Mouse (Mus musculus) lung, postnatal 36 days (tissue): Measurements from ENCODE around the gene Eif2ak1.
A peak's percentile ranks its signal among the peaks of the same experiment; 100 is the strongest.

Source experiments
- DNase-seq: peaks from one replicate; pipeline ENCODE4 v3.0.0; 2022; ENCODE audit warnings: mixed read lengths

Gene Eif2ak1

GRCm38 (mm10) chr5:143902111-143902510, 84.5 kb downstream of the Eif2ak1 start:
- DNase-seq: peak; percentile 20

GRCm38 (mm10) chr5:143903813-143904212, 86.2 kb downstream of the Eif2ak1 start:
- DNase-seq: no peak

GRCm38 (mm10) chr5:143906429-143906828, 88.8 kb downstream of the Eif2ak1 start:
- no peak for DNase-seq

- DNase-seq: no peak
Observed at GRCm38 (mm10) chr5:143908926-143909325, 91.3 kb downstream of the Eif2ak1 start.

- peak; percentile 99 for DNase-seq
Observed at GRCm38 (mm10) chr5:143909417-143910400, 92.1 kb downstream of the Eif2ak1 start, which contains the start of the genes Aimp2 and Pms2. Gene Aimp2, minus strand, starts transcription at chr5:143909847. Gene Pms2, plus strand, starts transcription at chr5:143909964.

GRCm38 (mm10) chr5:143916221-143916620, 98.6 kb downstream of the Eif2ak1 start:
- no peak for DNase-seq

- peak; percentile 87 for DNase-seq
Observed at GRCm38 (mm10) chr5:143917418-143917817, 99.8 kb downstream of the Eif2ak1 start.

GRCm38 (mm10) chr5:143918120-143918519, 100.5 kb downstream of the Eif2ak1 start:
- no peak for DNase-seq

- DNase-seq: no peak
Observed at GRCm38 (mm10) chr5:143924781-143925452, 107.3 kb downstream of the Eif2ak1 start.

- DNase-seq: no peak
Observed at GRCm38 (mm10) chr5:143927875-143928274, 110.3 kb downstream of the Eif2ak1 start, which contains the start of gene Gm42421. Gene Gm42421, plus strand, starts transcription at chr5:143928175.

- DNase-seq: no peak
Observed at GRCm38 (mm10) chr5:143929291-143929690, 111.7 kb downstream of the Eif2ak1 start.

GRCm38 (mm10) chr5:143930656-143931055, 113.1 kb downstream of the Eif2ak1 start:
- DNase-seq: no peak

GRCm38 (mm10) chr5:143931863-143932580, 114.4 kb downstream of the Eif2ak1 start:
- no peak for DNase-seq

- DNase-seq: peak; percentile 70
Observed at GRCm38 (mm10) chr5:143932831-143933230, 115.2 kb downstream of the Eif2ak1 start, which contains the start of gene Rsph10b. Gene Rsph10b, plus strand, starts transcription at chr5:143933035.

GRCm38 (mm10) chr5:143933414-143933813, 115.8 kb downstream of the Eif2ak1 start:
- no peak for DNase-seq

GRCm38 (mm10) chr5:143933875-143934274, 116.3 kb downstream of the Eif2ak1 start:
- no peak for DNase-seq

GRCm38 (mm10) chr5:143936156-143936555, 118.6 kb downstream of the Eif2ak1 start:
- no peak for DNase-seq

- DNase-seq: no peak
Observed at GRCm38 (mm10) chr5:143941588-143941987, 124.0 kb downstream of the Eif2ak1 start.

GRCm38 (mm10) chr5:143943231-143944125, 125.9 kb downstream of the Eif2ak1 start:
- DNase-seq: no peak

- DNase-seq: no peak
Observed at GRCm38 (mm10) chr5:143948361-143948760, 130.8 kb downstream of the Eif2ak1 start.

GRCm38 (mm10) chr5:143950016-143950415, 132.4 kb downstream of the Eif2ak1 start:
- DNase-seq: no peak
